ENCODE assay signal across 25 mouse cellular contexts in the genomic region with DNA sequence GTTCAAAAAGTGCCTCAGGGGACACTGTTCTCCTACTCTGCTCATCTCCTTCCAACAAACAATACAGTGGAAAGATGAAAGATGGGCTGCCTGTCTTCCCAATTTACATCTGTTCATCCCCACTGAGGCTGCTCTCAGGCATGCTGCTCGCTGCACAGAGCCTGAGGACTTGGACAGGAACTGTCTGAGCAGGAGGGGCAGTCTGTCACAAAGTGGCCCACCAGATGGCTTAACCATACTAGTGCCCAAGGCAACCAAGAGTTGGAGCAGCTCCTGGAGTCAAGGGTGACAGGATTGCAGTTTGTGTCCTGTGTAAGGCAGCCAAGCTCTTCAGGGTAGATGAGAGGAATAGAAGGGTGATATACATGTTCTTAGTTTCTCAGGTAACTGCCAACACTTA.
A peak's percentile ranks its signal among the peaks of the same experiment; 100 is the strongest.
DNase-seq lines count a peak whose midpoint lies in the region; ATAC-seq and TF ChIP-seq lines count a peak whose summit lies in the region.
"Had no signal": no experiment of that assay in that cellular context is flagged by ENCODE, and none has a peak within 500 bp of the region (broad histone marks: within the 10 kb centered on the region; RNA-seq: fewer than 3 reads in every experiment).

No protein-coding gene starts in this region.

- H3K27me3 ChIP-seq in hindbrain, embryonic 16.5 days (replicated peaks; ENCODE audit: control insufficient read depth, insufficient read depth, low read length) = no peaks in the 10 kb centered on the region
- H3K27me3 ChIP-seq in hindbrain, embryonic 10.5 days (ENCODE audit: insufficient read depth, poor library complexity, severe bottlenecking) = no peaks in the 10 kb centered on the region
- H3K27me3 ChIP-seq: forebrain, embryonic 13.5 days; heart, embryonic 15.5 days; hindbrain, embryonic 15.5 days; megakaryocyte, embryonic 14.5 days; midbrain, embryonic 15.5 days had no signal

- no peaks in the 10 kb centered on the region for H3K36me3 ChIP-seq in hindbrain, embryonic 16.5 days (ENCODE audit: control insufficient read depth, insufficient read depth, low read length)
- no peaks in the 10 kb centered on the region for H3K36me3 ChIP-seq in hindbrain, embryonic 10.5 days
- H3K36me3 ChIP-seq in ES-E14 (ENCODE audit: control insufficient read depth, insufficient read depth, low read length, poor library complexity, severe bottlenecking) = no peaks in the 10 kb centered on the region
- H3K36me3 ChIP-seq: heart, embryonic 15.5 days; hindbrain, embryonic 15.5 days; kidney, embryonic 15.5 days; limb, embryonic 15.5 days; midbrain, embryonic 15.5 days had no signal

- H3K9ac ChIP-seq in hindbrain, embryonic 16.5 days (ENCODE audit: low read depth, low read length) = no peak overlapping the region
- no peak overlapping the region for H3K9ac ChIP-seq in ES-E14 (ENCODE audit: insufficient read depth, low read depth, low read length, poor library complexity, severe bottlenecking)
- H3K9ac ChIP-seq: forebrain, embryonic 13.5 days; heart, embryonic 15.5 days; hindbrain, embryonic 15.5 days; kidney, embryonic 15.5 days; limb, embryonic 15.5 days; liver, embryonic 14.5 days; lung, embryonic 14.5 days; midbrain, embryonic 15.5 days had no signal

- H3K27ac ChIP-seq in hindbrain, embryonic 16.5 days (ENCODE audit: low read depth, low read length) = no peak overlapping the region
- no peak overlapping the region for H3K27ac ChIP-seq in hindbrain, embryonic 10.5 days
- 0 out of 2 replicates have a peak overlapping the region, but pooled peaks have one; percentile 47 for H3K27ac ChIP-seq in ES-E14 (ENCODE audit: insufficient read depth, low read depth, low read length, poor library complexity, severe bottlenecking)
- H3K27ac ChIP-seq: forebrain, embryonic 13.5 days; heart, adult 2 months; heart, embryonic 15.5 days; hindbrain, embryonic 15.5 days; kidney, embryonic 15.5 days; limb, embryonic 15.5 days; liver, embryonic 14.5 days; midbrain, embryonic 15.5 days had no signal

- no peaks in the 10 kb centered on the region for H3K9me3 ChIP-seq in hindbrain, embryonic 16.5 days (ENCODE audit: control insufficient read depth, low read length)
- H3K9me3 ChIP-seq in hindbrain, embryonic 10.5 days = no peaks in the 10 kb centered on the region
- no peaks in the 10 kb centered on the region for H3K9me3 ChIP-seq in ES-E14 (ENCODE audit: control insufficient read depth, insufficient read depth, low read depth, low read length)
- H3K9me3 ChIP-seq: forebrain, embryonic 13.5 days; heart, embryonic 15.5 days; hindbrain, embryonic 15.5 days; kidney, embryonic 15.5 days; limb, embryonic 15.5 days; midbrain, embryonic 15.5 days had no signal

- ATAC-seq in hindbrain, embryonic 16.5 days = peak; percentile 65; the same call in 1 of the 2 replicates
- ATAC-seq in cerebellum, adult (ENCODE audit: insufficient number of reproducible peaks, low FRiP score, low TSS enrichment) = peak; percentile 76
- ATAC-seq in CD4-positive, CD25-positive, alpha-beta regulatory T cell, adult 4 months = no peak
- ATAC-seq: forebrain, embryonic 13.5 days; intestine, postnatal 0 days; midbrain, embryonic 15.5 days had no signal

- no peak for DNase-seq in hindbrain, embryonic 10.5 days (ENCODE audit: low spot score)
- DNase-seq in ES-E14 (ENCODE audit: low read depth, low spot score) = no peak
- DNase-seq in cerebellum, adult 9-10 months = peak; percentile 76
- DNase-seq in lung, postnatal 36 days = no peak
- no peak for DNase-seq in T-cell, adult 2 months (ENCODE audit: low spot score)
- DNase-seq: adrenal gland, postnatal 14 days; gastrocnemius, postnatal 25 days; heart, adult 2 months; heart, postnatal 36 days; kidney, postnatal 4 days; layer of hippocampus, adult 9-11 months; lung, embryonic 14.5 days; thymus, adult 18-20 months had no signal

- H3K4me1 ChIP-seq in hindbrain, embryonic 16.5 days (ENCODE audit: control insufficient read depth, insufficient read depth, low read depth, low read length) = peaks cover 2% of the 10 kb centered on the region; the same call in 1 of the 2 replicates
- no peaks in the 10 kb centered on the region for H3K4me1 ChIP-seq in hindbrain, embryonic 10.5 days (replicated peaks)
- H3K4me1 ChIP-seq in ES-E14 (ENCODE audit: control insufficient read depth in 2 of 2, insufficient read depth in 2 of 2, low read length in 2 of 2, poor library complexity in 1 of 2) = no peaks in the 10 kb centered on the region
- H3K4me1 ChIP-seq: heart, embryonic 15.5 days; megakaryocyte, embryonic 14.5 days had no signal

- H3K4me2 ChIP-seq in hindbrain, embryonic 16.5 days (ENCODE audit: low read length) = no peak overlapping the region
- H3K4me2 ChIP-seq: forebrain, embryonic 13.5 days; heart, embryonic 15.5 days; hindbrain, embryonic 15.5 days; kidney, embryonic 15.5 days; limb, embryonic 15.5 days; lung, embryonic 14.5 days; midbrain, embryonic 15.5 days had no signal

- H3K4me3 ChIP-seq in hindbrain, embryonic 16.5 days (ENCODE audit: low read length) = no peak overlapping the region
- H3K4me3 ChIP-seq in hindbrain, embryonic 10.5 days = no peak overlapping the region
- H3K4me3 ChIP-seq in ES-E14 (ENCODE audit: insufficient read depth in 1 of 2, low read depth in 1 of 2, low read length in 2 of 2, poor library complexity in 1 of 2, severe bottlenecking in 1 of 2) = no peak overlapping the region
- H3K4me3 ChIP-seq: forebrain, embryonic 13.5 days; heart, adult 2 months; heart, embryonic 15.5 days; hindbrain, embryonic 15.5 days; kidney, embryonic 15.5 days; limb, embryonic 15.5 days; megakaryocyte, embryonic 14.5 days; midbrain, embryonic 15.5 days had no signal

- in situ Hi-C loops in ES-E14 (cut with MboI; ENCODE audit: low sequenced_read_pairs in 2 of 2, unreplicated experiment in 2 of 2) = no loop called here

- whole genome bisulfite sequencing in hindbrain, embryonic 16.5 days = 53% methylated on average over 1 of the region's 1 CpGs
- WGBS in hindbrain, embryonic 10.5 days = 64% methylated on average over 1 of the region's 1 CpGs

TF ChIP-seq in ES-E14, 5 proteins besides CTCF, POLR2A, EP300 and RAD21:
- TF ChIP-seq CHD2 (IDR thresholded peaks at IDR 0.05; ENCODE audit: low read depth, low read length) (no peak), ZC3H11A (IDR thresholded peaks at IDR 0.05; ENCODE audit: borderline replicate concordance, low read depth, low read length) (no peak)
